Mouse (Mus musculus) small intestine, adult 2 months (tissue): ENCODE measurements around the gene Gstt3. TPM values are rescaled to one million over a fixed set of nuclear protein-coding genes. Genes with fewer than 3 reads are reported as not detected.

Experiments used
- H3K27ac ChIP-seq: fragments of 200-500 bp; 2 replicates; pipeline ENCODE4 v1.5.1; 2012; ENCODE audit warnings: low read depth, low read length, control low read depth, inconsistent platforms; ENCODE audit not compliant: insufficient read depth
- H3K27me3 ChIP-seq: fragments of 200-500 bp; 2 replicates; pipeline ENCODE4 v1.6.1; 2012; ENCODE audit warnings: mild to moderate bottlenecking, moderate library complexity, low read length, inconsistent platforms; ENCODE audit not compliant: control insufficient read depth, insufficient read depth
- H3K36me3 ChIP-seq: fragments of 200-500 bp; 2 replicates; pipeline ENCODE4 v1.6.1; 2012; ENCODE audit warnings: mild to moderate bottlenecking, low read length, control low read depth, inconsistent platforms; ENCODE audit not compliant: control insufficient read depth, insufficient read depth
- H3K4me1 ChIP-seq: fragments of 200-500 bp; 2 replicates; pipeline ENCODE4 v1.6.1; 2012; ENCODE audit warnings: low read length, inconsistent platforms, mixed read lengths; ENCODE audit not compliant: control insufficient read depth, insufficient read depth, insufficient read length
- H3K4me3 ChIP-seq: fragments of 200-500 bp; 2 replicates; pipeline ENCODE4 v1.5.1; 2012; ENCODE audit warnings: low read depth, mild to moderate bottlenecking, control low read depth, inconsistent platforms, low read length, moderate library complexity
- CTCF ChIP-seq: fragments of 200-500 bp; IDR thresholded peaks from 2 replicates; pipeline ENCODE4 v1.5.1; 2012; ENCODE audit warnings: low read depth, mild to moderate bottlenecking, control low read depth, inconsistent platforms, low read length, moderate library complexity, mixed read lengths; ENCODE audit not compliant: insufficient replicate concordance, insufficient read length; ENCODE audit errors: extremely low read depth
- POLR2A ChIP-seq: fragments of 200-500 bp; IDR thresholded peaks from 2 replicates; pipeline ENCODE4 v1.6.1; 2012; ENCODE audit warnings: low read depth, mild to moderate bottlenecking, control low read depth, inconsistent platforms, low read length, moderate library complexity
- WGBS: fragments of 180-500 bp; shearing (Covaris S2); methylation state at CpG from one replicate; pipeline ENCODE4 v1.1.7; 2018; 5-methylcytosine and 5-hydroxymethylcytosine counted together
- polyA plus RNA-seq: library from polyadenylated mRNA; depleted of rRNA; stranded (reverse); fragments of >200 nt; gene quantifications from 2 replicates; pipeline ENCODE4 v1.2.3, GENCODE M21; 2012

Gstt3 gene
- polyA plus RNA-seq, 1 experiment: 54.7 TPM

DNA sequence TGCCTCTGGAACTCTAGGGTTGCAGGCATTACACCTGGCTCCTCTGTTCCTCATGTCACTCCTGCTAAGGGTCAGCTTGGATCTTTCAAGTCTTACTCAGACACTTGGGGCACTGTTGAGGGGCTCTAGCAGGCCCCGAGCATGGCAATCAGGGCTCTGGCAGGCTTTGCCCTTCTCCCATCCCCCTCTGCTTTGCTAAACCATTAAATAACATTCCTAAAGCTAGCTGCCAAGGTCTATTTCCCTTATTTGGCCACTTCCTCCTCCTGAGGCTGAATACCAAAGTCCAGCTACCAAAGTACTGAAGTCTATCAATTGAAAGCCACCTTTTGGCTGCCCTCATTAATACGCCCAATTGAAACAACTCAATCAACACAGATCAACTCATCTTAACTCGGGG lies 13.7 kb upstream of the Gstt3 start:
- WGBS: 5% methylated on average over 3 of the region's 3 CpGs
- peak overlapping the region; percentile 83 for H3K27ac ChIP-seq
- peaks cover 16% of the 10 kb centered on the region for H3K4me1 ChIP-seq
- H3K36me3 ChIP-seq: no peaks in the 10 kb centered on the region
- TF ChIP-seq CTCF (no peak), POLR2A (no peak)
- H3K27me3 ChIP-seq: no peaks in the 10 kb centered on the region
- H3K4me3 ChIP-seq: no peak overlapping the region

DNA sequence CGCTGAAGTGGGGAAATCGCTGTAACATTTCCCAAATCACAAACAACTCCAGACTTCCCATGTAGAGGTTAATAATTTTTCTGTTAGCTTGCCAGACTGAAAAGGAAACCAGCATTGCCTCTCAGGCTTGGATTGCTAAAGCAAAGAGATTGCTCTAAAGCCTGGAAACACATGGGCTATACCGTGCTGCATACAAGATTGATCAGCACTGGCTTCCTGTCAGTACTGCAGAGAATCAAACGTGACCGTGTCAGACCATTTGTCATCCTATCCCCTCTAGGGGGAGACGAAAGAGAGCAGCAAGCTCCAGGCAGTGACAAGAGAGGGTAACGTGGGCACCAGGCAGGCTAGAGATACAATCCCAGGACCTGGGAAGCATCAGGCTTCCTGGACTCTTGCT lies 9.6 kb upstream of the Gstt3 start:
- Histone ChIP-seq H3K4me1 (peaks cover 23% of the 10 kb centered on the region), H3K36me3 (peaks cover 2% of the 10 kb centered on the region; the same call in 1 of the 2 replicates), H3K27me3 (no peaks in the 10 kb centered on the region), H3K4me3 (no peak overlapping the region), H3K27ac (peak overlapping the region; percentile 3; the same call in 1 of the 2 replicates)
- TF ChIP-seq CTCF: no peak
- no peak for TF ChIP-seq POLR2A
- WGBS: 38% methylated on average over 7 of the region's 7 CpGs

DNA sequence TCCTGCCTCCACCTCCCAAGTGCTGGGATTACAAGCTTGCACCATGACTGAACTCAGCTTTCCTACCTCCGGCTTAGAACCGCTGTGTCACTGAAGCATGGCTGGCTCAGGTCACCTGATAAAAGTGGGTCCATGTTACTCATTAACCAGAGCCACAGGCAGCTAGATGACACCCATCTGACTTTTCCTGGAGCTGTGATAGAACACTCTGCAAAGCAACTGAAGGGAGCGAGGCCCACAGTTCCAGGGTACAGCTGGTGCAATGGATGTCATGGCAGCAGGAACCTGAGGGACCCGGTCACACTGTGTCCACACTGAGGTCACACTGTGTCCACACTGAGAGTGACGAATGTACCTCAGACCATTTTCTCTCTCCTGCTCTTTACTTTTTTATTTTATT lies 8.6 kb upstream of the Gstt3 start:
- H3K4me3 ChIP-seq: no peak overlapping the region
- WGBS: 33% methylated on average over 5 of the region's 5 CpGs
- peaks cover 18% of the 10 kb centered on the region for H3K4me1 ChIP-seq
- no peaks in the 10 kb centered on the region for H3K27me3 ChIP-seq
- peak overlapping the region; percentile 4; the same call in 1 of the 2 replicates for H3K27ac ChIP-seq
- TF ChIP-seq CTCF: no peak
- no peak for TF ChIP-seq POLR2A
- peaks cover 2% of the 10 kb centered on the region; the same call in 1 of the 2 replicates for H3K36me3 ChIP-seq

DNA sequence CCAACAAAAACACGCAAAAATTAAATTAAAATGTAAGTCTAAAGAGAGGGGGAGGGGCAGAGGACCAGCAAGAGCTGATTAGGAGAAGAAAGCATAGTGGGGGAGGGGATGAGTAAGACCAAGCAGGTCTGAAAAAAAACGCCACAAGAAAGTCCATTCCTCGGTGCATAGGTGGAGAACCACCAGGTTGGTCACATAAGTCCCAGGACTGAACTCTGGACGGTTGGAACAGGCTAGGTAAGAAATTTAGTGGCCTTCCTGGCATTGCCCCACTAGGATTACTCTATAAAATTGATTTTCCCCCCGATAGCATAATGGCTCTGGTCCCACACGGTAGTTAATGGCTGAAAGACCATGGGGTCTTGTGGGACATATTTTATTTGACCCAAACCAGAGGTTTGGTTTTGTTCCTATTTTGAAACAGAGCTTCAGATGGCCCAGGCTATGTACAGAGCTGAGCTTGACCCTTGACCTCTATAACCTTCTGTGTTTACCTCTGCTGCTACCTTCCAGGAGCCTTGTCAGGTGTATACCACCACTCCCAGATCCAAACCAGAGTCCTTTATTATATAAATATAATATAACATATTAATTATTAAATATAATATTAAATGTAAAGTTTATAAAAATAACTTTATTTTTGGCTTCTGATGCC lies 8.0 kb upstream of the Gstt3 start:
- no peak for TF ChIP-seq CTCF
- TF ChIP-seq POLR2A: no peak
- Histone ChIP-seq H3K4me1 (peaks cover 12% of the 10 kb centered on the region), H3K4me3 (no peak overlapping the region), H3K36me3 (peaks cover 2% of the 10 kb centered on the region; the same call in 1 of the 2 replicates), H3K27me3 (no peaks in the 10 kb centered on the region), H3K27ac (0 out of 2 replicates have a peak overlapping the region, but pooled peaks have one; percentile 25)
- 66% methylated on average over 6 of the region's 6 CpGs for WGBS

DNA sequence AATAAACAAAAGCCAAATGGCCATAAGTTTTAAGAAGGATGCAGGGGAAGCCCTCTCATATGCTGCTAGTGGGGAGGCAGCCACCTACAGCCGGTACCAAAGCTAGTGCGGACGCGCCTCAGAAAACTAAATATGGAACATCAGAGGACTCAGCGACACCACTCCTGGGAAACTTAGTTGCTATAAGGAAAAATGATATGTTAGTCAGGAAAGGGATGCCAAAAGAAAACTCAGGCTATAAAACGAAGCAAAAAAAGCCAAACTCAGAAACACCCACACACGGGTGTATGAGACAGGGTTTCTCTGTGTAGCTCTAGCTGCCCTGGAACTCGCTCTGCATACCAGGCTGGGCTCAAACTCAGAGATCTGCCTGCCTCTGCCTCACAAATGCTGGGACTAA lies 7.1 kb upstream of the Gstt3 start:
- 95% methylated on average over 8 of the region's 8 CpGs for WGBS
- TF ChIP-seq POLR2A (no peak), CTCF (no peak)
- no peak overlapping the region for H3K27ac ChIP-seq
- H3K4me3 ChIP-seq: no peak overlapping the region
- peaks cover 10% of the 10 kb centered on the region for H3K4me1 ChIP-seq
- H3K36me3 ChIP-seq: peaks cover 2% of the 10 kb centered on the region; the same call in 1 of the 2 replicates
- H3K27me3 ChIP-seq: no peaks in the 10 kb centered on the region

DNA sequence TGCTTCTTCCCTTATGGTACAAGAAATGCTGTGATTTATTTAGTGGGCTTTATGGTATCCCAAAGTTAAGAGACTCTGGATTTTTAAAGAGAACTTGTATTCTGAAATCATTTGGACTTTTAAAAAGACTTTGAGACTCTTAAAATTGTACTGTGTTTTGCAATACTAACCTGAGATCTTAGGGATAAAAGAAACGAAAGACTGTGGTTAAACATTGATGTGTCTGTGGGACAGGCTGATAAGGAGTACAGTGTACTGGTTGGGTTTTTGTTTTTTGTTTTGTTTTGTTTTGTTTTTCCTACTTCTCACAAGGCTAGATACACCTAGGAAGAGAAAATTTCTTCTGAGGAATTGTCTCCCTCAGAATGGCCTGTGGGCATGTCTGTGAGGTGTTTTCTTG lies 4.2 kb upstream of the Gstt3 start:
- H3K27ac ChIP-seq: no peak overlapping the region
- H3K36me3 ChIP-seq: peaks cover 2% of the 10 kb centered on the region; the same call in 1 of the 2 replicates
- whole genome bisulfite sequencing: 41% methylated on average over 1 of the region's 1 CpGs
- TF ChIP-seq CTCF: no peak
- TF ChIP-seq POLR2A: no peak
- H3K4me1 ChIP-seq: peaks cover 12% of the 10 kb centered on the region
- H3K4me3 ChIP-seq: no peak overlapping the region
- H3K27me3 ChIP-seq: no peaks in the 10 kb centered on the region

DNA sequence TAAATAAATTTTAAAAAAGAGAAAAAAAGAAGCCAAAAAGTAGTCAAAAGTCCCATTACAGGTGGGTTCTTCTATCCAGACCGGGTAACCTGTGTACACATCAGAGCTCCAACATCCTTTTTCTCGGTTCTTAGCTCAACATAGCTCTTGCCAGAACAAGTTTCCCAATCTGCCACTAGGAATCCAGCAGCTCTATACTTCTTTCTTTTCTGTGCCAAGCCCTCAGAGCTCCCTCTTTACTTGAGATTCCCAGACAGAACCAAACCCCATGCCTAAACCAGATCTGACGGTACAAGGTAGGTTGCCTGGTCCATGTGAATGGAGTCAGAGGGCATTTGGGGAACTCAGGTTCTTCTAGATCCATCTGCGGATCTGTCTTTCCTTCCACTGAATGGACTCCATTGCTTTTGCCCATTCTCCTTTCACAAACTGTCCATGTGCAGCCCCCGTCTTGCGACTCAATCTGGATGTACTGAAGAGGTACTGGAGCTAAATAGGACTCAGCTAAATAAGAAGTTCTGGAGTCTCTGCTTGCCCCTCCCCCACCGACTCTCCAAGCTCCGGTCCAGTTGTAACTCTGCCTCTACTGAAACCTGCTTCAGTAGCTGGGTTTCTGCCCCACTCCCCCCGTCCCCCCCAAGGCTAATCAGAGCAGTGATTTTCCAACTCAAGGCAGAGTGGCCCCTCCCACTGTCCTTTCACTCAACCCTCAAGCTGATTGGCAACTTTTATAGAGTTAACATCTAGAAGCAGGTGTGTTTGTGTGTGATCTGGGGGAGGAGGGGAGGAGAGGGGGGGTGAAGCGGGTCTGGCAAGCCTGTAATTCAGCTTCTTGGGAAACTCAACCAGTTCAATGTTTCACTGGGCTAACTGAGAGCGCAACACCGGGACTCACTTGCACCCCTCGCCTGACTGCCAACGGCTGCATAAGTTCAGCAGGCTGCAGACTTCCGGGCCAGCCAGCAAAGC lies 1.7 kb downstream of the Gstt3 start:
- H3K27me3 ChIP-seq: no peaks in the 10 kb centered on the region
- H3K4me1 ChIP-seq: peaks cover 9% of the 10 kb centered on the region; the same call in 1 of the 2 replicates
- H3K36me3 ChIP-seq: peaks cover 7% of the 10 kb centered on the region; the same call in 1 of the 2 replicates
- no peak overlapping the region for H3K27ac ChIP-seq
- H3K4me3 ChIP-seq: peak overlapping the region; percentile 67
- 33% methylated on average over 15 of the region's 15 CpGs for WGBS
- no peak for TF ChIP-seq CTCF
- no peak; the same call in 1 of the 2 replicates for TF ChIP-seq POLR2A
